Mouse (Mus musculus) c-Kit-positive CD71-positive TER-119-positive erythroid progenitor cells, embryonic 14.5 days (primary cell): ENCODE data around the gene Tecta.

Experiments
- DNase-seq: peaks from one replicate; pipeline ENCODE4 v3.0.0-alpha.2; 2013; ENCODE audit warnings: low spot score

The Tecta gene

GRCm38 (mm10) chr9:42387038-42387437 lies 12.7 kb downstream of the Tecta start:
- no peak for DNase-seq

DNA sequence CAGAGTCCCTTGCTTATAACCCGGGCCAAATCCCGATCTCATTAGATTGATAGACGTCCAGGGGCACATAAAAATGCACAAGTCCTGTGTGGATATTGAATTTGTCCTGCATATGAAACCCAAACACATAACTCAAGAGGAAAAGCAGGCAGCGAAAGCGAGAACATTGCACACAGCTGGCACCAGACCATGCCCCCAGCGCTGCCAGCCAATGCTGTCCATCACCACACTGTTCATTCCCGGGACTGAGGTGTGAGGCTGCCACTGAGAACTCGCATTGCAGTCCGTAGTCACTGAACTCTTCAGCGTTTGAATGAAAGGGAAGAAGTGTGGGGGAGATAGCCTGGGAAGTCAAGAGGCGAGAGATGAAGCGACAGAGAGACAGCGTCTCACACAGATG lies 14.1 kb downstream of the Tecta start:
- no peak for DNase-seq

- no peak for DNase-seq
Observed at GRCm38 (mm10) chr9:42382628-42383347, 16.9 kb downstream of the Tecta start.

DNA sequence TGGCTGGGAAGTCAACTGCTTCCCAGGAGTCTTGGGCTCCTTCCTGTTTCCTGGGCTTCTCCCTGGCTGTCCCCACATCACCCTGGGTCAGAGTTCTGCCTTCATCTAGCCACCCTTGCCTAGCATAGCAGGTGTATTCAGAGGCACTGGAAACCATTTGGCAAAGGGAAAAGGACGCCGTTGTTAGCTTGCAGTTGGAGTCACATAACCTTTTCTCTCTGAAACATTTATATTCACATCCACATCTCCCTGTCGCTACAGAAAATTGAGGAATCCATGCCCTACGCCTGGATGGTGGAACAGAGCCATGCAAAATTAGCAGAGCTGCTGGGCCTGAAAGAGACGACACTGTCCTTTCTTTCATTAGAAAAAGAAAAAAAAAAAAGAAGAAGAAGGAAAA lies 17.7 kb downstream of the Tecta start:
- no peak for DNase-seq

- DNase-seq: no peak
Observed at GRCm38 (mm10) chr9:42378071-42378470, 21.7 kb downstream of the Tecta start.

DNA sequence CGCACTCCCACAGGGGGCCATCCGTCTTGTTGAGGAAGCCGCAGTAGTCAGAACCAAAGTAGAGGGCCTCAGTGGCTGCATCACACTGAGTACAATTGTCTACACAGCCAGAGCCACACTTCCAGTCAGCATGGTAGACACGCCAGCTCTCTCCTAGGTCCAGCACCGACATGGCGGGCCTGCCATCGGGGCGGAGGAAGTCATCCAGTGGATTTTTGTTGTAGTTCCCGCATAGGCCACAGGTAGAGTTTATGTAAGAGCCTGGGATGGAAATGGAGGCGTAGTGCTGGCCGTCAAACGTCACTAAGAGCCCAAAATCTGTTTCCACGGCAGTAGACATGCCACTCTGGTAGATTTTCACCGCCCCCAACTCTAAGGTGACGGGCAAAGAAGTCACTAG lies 22.1 kb downstream of the Tecta start:
- no peak for DNase-seq

GRCm38 (mm10) chr9:42371670-42372368 lies 27.9 kb downstream of the Tecta start:
- DNase-seq: peak; percentile 73

DNA sequence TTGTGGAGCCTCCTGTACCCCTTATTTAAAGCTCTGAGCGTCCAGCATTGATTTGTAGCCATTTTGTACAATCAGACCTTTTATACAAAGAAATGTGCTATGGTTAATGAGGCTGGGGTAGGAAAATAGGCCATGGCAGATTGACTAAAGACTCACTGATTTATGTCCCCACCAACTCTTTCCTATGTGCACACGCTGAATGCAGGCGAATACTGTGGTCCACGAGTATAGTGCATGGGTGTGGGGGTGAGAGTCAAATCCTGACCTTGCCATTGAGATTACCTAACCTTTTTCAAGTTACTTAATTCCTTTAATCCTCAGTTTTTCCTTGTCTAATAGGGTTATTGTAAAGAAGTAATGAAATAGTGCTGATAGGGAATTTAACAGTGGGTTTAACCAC lies 42.1 kb downstream of the Tecta start:
- no peak for DNase-seq

DNA sequence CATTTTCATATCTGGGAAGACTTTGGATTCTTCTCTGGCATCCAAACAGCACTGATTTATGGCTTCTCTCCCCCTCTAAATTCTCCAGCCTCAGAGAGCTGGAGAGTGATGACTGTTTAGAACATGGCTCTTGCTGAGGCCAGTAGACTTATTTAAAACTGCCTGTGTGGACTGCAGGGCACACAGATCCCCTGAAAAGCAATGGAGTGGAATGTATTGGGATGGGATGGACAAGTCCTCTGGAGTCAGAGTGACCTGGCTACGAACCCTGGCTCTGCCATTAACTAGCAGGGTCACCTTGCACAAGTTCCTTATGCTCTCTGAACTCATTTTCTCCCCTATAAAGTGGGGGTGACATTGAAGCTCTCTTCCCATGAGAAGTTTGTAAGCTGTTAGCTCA lies 44.9 kb downstream of the Tecta start:
- no peak for DNase-seq

- DNase-seq: no peak
Observed at GRCm38 (mm10) chr9:42349791-42350190, 49.9 kb downstream of the Tecta start.

- DNase-seq: no peak
Observed at GRCm38 (mm10) chr9:42346297-42346696, 53.4 kb downstream of the Tecta start.

DNA sequence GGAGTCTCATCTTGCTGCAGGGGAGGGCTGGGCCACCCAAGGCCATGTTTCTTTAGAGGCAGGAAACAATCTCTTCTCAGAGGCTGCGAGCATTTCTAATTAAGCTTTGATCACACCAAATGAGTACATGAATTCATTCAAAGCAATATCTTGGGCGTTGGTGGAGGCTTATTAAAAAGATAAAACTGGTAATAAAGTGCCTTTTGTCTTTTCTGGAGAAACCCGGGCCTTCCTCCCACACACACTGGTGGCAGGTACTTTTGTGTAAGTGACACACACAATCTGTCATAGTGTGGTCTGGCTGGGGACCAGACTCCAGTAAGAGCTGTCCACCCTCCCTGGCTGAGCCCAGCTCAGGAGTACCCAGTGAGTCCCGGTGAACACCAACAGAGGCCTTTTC lies 60.6 kb downstream of the Tecta start:
- DNase-seq: no peak

GRCm38 (mm10) chr9:42337026-42337425 lies 62.7 kb downstream of the Tecta start:
- no peak for DNase-seq

DNA sequence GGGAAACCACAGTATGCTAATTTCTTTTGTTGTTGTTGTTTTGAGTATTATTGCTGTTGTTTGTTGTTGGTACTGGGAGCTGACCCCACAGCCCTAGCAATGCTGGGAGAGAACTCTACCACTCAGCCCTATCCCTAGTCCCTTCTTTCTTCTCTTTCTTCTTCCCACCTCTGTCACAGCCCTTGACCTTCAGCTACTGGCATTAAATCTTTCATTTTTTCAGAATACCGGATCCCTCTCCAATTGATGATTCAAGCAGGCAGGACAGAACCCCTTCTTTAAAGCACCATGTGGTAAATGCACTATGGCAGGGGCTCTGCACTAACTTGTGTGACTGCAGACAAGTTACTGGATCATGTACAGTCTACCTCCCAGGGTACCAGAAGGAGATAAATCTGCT lies 63.2 kb downstream of the Tecta start:
- no peak for DNase-seq

DNA sequence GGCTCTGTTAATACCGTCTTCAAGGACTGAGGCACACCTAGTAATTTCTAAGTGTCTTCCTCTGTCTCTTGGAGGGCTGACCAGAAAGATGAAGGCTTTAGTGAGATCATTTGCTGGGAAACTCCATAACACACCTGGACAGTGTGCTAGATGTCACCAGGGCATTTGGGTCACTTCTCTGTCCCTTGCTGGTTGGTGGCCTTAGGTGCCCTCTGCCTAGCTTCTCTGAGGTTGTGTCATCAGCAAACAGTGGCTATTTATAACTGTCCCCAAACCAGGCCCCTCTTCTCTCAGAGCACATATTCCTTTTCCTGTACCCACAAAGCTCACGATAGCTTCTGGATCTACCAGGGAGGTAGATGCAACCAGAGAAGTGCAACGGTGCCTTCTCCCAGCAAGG lies 64.8 kb downstream of the Tecta start:
- no peak for DNase-seq

GRCm38 (mm10) chr9:42332692-42333091 lies 67.0 kb downstream of the Tecta start:
- DNase-seq: no peak

DNA sequence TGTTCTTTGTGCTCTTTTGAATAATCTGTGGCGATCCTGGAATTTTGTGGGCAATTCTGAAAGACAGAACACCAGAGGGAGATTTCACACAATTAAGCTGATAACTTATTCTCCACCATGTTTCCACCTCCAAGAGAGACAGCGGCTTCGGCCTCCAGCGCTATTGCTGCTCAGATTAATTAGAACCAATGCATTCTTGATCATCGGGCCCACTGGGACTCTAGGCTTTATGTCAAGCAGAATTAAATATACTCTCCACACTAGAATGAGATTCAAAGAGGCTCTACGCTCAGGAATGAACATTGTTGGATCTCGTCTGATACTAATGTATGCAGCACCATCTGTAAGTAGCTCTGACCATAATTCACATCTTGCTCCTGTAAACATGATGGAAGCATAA lies 68.4 kb downstream of the Tecta start:
- no peak for DNase-seq

GRCm38 (mm10) chr9:42329753-42330152 lies 70.0 kb downstream of the Tecta start:
- no peak for DNase-seq

DNA sequence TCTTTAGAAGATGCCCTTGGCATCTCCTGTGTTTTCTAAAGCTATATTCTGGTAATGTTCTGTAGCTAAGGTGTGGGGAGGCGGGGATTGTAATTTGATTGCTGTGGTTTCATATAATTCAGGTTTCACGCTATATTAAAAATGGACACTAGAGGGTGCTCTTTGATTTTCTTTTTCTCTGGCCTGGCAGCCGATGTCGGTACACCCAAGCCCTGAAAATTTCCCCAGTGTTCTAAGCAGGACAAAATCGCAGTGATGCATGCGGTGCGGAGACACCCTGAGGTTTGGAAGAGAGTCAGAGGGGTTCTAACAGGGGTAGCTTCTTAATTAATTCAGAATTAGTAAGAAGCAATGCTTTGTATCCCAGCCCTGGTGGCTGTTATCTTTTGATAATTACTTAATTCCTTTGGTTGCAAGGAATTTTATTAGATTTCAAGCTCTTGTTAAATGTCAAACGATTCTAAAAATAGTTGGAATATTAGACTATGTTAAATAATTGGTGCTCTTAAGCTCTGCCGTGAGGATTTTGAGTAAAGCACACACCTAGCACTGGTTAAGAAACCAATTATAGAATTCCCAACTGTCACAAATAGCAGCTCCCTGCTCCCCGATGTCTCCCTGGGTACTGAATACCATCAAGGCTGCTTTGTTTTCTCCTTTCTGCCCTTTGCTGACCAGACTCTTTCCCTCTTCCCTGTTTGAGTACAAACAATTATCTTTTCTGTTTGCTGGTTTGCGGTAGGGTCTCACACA lies 72.9 kb downstream of the Tecta start:
- peak; percentile 39 for DNase-seq

DNA sequence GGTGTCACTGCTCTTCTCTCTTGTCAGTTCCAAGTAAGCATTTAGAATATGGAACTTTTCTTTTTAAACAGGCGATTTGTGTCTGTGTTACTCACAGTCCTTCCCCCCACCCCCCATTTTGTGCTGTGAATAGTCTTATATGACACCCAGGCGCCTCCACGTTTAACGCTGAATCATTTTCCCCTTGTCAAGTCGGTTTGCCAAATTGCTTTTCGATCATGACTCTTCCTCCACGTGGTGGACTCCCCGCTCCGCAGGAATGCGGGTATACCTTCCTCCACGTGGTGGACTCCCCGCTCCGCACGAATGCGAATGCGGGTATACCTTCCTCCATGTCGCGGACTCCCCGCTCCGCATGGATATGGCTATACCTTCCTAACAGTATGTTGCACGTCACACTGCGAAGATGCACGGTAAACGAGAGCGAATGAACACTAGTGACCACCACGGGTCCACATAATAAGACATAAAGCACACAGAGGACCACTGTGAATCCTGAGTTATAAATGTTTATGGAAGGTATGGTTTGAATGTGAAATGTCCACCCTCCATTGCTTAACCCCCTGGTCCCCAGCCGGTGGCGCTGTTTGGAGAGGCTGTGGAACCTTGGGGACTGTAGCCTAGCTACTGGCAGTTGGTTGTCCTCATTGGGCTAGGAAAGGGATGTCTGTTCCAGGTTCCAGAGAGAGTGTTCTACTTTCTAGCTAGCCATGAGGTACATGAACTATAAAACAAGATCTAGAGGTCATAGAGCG lies 74.9 kb downstream of the Tecta start:
- no peak for DNase-seq

DNA sequence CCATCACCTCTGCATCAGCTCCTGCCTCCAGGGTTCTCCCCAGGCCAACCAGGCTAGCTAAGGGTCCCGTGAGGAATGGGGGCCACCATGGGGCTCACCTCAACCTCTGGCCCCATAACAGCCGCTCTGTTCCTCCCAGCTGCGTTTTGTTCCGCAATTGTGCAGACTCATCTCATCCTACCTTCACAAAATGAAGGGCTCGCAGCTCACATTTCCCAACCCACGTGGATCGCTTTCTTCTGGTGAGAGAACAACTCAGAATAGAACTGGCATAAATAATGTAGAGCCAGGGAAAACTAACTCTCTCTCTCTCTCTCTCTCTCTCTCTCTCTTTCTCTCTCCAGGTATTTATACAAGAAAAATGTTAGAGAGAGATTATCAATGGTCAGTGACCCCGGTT lies 76.5 kb downstream of the Tecta start:
- DNase-seq: no peak

GRCm38 (mm10) chr9:42321442-42321841 lies 78.3 kb downstream of the Tecta start:
- DNase-seq: no peak
